Mouse (Mus musculus) heart, postnatal 0 days (tissue): Measurements from ENCODE around the gene Spns1. TPM values are rescaled to one million over a fixed set of nuclear protein-coding genes. Genes with fewer than 3 reads are reported as not detected.
"Not testable (repeated sequence)": the region's sequence is repeated elsewhere in the genome, so short reads cannot be mapped to it uniquely, and the experiment has no call there.

Experiments used
- ATAC-seq: fragments of 200-750 bp; cut with Nextera tagmentation; 2 replicates; pipeline ENCODE4 v1.8.0; 2017; ENCODE audit warnings: low read depth, moderate number of reproducible peaks, moderate library complexity; ENCODE audit not compliant: insufficient read depth
- DNase-seq: peaks from one replicate; pipeline ENCODE4 v3.0.0-alpha.2; 2016; ENCODE audit warnings: low spot score
- H3K27ac ChIP-seq: fragments of 300-500 bp; sonication (generic); 2 replicates; pipeline ENCODE4 v1.5.1; 2014; ENCODE audit warnings: low read depth, mild to moderate bottlenecking
- H3K27me3 ChIP-seq: fragments of 300-500 bp; sonication (generic); 2 replicates; pipeline ENCODE4 v1.6.1; 2014; ENCODE audit warnings: low read length, mixed read lengths; ENCODE audit not compliant: control insufficient read depth, insufficient read depth
- H3K36me3 ChIP-seq: fragments of 300-500 bp; sonication (generic); replicated peaks from 2 replicates; pipeline ENCODE4 v1.6.1; 2014; ENCODE audit warnings: low read length, mixed read lengths; ENCODE audit not compliant: control insufficient read depth, insufficient read depth
- H3K4me1 ChIP-seq: fragments of 300-500 bp; sonication (generic); 2 replicates; pipeline ENCODE4 v1.6.1; 2014; ENCODE audit warnings: antibody characterized with exemption; ENCODE audit not compliant: control insufficient read depth, insufficient read depth
- H3K4me2 ChIP-seq: fragments of 300-500 bp; sonication (generic); 2 replicates; pipeline ENCODE4 v1.6.1; 2014; ENCODE audit warnings: low read depth, mild to moderate bottlenecking, low read length, moderate library complexity
- H3K4me3 ChIP-seq: fragments of 300-500 bp; sonication (generic); 2 replicates; pipeline ENCODE4 v1.5.1; 2014; ENCODE audit warnings: low read depth, low read length
- H3K9ac ChIP-seq: fragments of 300-500 bp; sonication (generic); replicated peaks from 2 replicates; pipeline ENCODE4 v1.6.1; 2014; ENCODE audit warnings: low read depth, low read length, mixed read lengths
- H3K9me3 ChIP-seq: fragments of 300-500 bp; sonication (generic); replicated peaks from 2 replicates; pipeline ENCODE4 v1.6.1; 2016; ENCODE audit warnings: low read length; ENCODE audit not compliant: control insufficient read depth
- CTCF ChIP-seq: IDR thresholded peaks from 2 replicates; pipeline ENCODE4 v1.5.1; 2016; ENCODE audit warnings: antibody characterized with exemption, control low read depth, low read depth
- EP300 ChIP-seq: IDR thresholded peaks from 2 replicates; pipeline ENCODE4 v1.6.1; 2016; ENCODE audit warnings: antibody characterized with exemption, low read depth
- WGBS: fragments of 180-500 bp; shearing (Covaris S2); extraction: QIAGEN DNeasy Blood & Tissue Kit; methylation state at CpG from one replicate; pipeline ENCODE4 v1.1.7; 2014; 5-methylcytosine and 5-hydroxymethylcytosine counted together
- polyA plus RNA-seq: library from polyadenylated mRNA; unstranded; fragments of >200 nt; fragmentation: Nextera tagmentation; extraction: Ambion mirVana; gene quantifications from 2 replicates; pipeline ENCODE4 v1.2.1, GENCODE M21; 2015
- total RNA-seq: library from RNA; depleted of rRNA; stranded (reverse); fragments of >200 nt; gene quantifications from 2 replicates; pipeline ENCODE4 v1.2.3, GENCODE M21; 2014; ENCODE audit warnings: low replicate concordance

Spns1 gene
- total and polyA plus RNA-seq, 2 experiments from 2014 or later = 36.0 to 87.1 TPM

GRCm38 (mm10) chr7:126399548-126399947, 22.3 kb upstream of the Spns1 start:
- Histone ChIP-seq H3K4me2 (no peak overlapping the region), H3K36me3 (no peaks in the 10 kb centered on the region), H3K27ac (no peak overlapping the region), H3K27me3 (no peaks in the 10 kb centered on the region), H3K9ac (no peak overlapping the region), H3K4me3 (no peak overlapping the region), H3K9me3 (no peaks in the 10 kb centered on the region), H3K4me1 (0 out of 2 replicates have a peak, but pooled peaks cover 3% of the 10 kb centered on the region)
- TF ChIP-seq EP300 = no peak
- peak; percentile 91 for TF ChIP-seq CTCF
- DNase-seq (peak; percentile 66), ATAC-seq (no peak)
- WGBS = 10% methylated on average over 5 of the region's 5 CpGs

- no peak overlapping the region for H3K4me2 ChIP-seq
Observed at GRCm38 (mm10) chr7:126397822-126398221, 20.6 kb upstream of the Spns1 start.

GRCm38 (mm10) chr7:126397221-126397620, 20.0 kb upstream of the Spns1 start:
- no peak for ATAC-seq
- Histone ChIP-seq H3K36me3 (no peaks in the 10 kb centered on the region), H3K4me3 (no peak overlapping the region), H3K27ac (no peak overlapping the region), H3K9ac (no peak overlapping the region), H3K27me3 (no peaks in the 10 kb centered on the region), H3K4me2 (peak overlapping the region; percentile 22; the same call in 1 of the 2 replicates), H3K9me3 (no peaks in the 10 kb centered on the region), H3K4me1 (0 out of 2 replicates have a peak, but pooled peaks cover 3% of the 10 kb centered on the region)
- TF ChIP-seq EP300 (no peak), CTCF (no peak)
- WGBS = 28% methylated on average over 6 of the region's 6 CpGs
- DNase-seq = no peak

More at GRCm38 (mm10) chr7:126397822-126398221, 20.6 kb upstream of the Spns1 start:
- no peak for ATAC-seq
- H3K9ac ChIP-seq = no peak overlapping the region
- H3K4me3 ChIP-seq = no peak overlapping the region
- no peak for TF ChIP-seq EP300
- TF ChIP-seq CTCF = no peak
- no peaks in the 10 kb centered on the region for H3K36me3 ChIP-seq
- H3K27ac ChIP-seq = no peak overlapping the region
- H3K27me3 ChIP-seq = no peaks in the 10 kb centered on the region
- 87% methylated on average over 4 of the region's 4 CpGs for WGBS
- H3K4me1 ChIP-seq = 0 out of 2 replicates have a peak, but pooled peaks cover 3% of the 10 kb centered on the region
- H3K9me3 ChIP-seq = no peaks in the 10 kb centered on the region
- DNase-seq = no peak

GRCm38 (mm10) chr7:126396298-126397119, 19.3 kb upstream of the Spns1 start, which contains the start of gene Nfatc2ip:
Gene Nfatc2ip, minus strand, starts transcription at chr7:126396737.
- peak; percentile 100 for ATAC-seq
- Histone ChIP-seq H3K9me3 (no peaks in the 10 kb centered on the region), H3K9ac (peak within 1 kb of the TSS; percentile 68), H3K27me3 (no peaks in the 10 kb centered on the region), H3K4me1 (0 out of 2 replicates have a peak, but pooled peaks cover 3% of the 10 kb centered on the region), H3K4me3 (peak within 1 kb of the TSS; percentile 71), H3K36me3 (0 out of 2 replicates have a peak, but pooled peaks cover 4% of the 10 kb centered on the region), H3K4me2 (peak within 1 kb of the TSS; percentile 83), H3K27ac (peak within 1 kb of the TSS; percentile 46)
- peak; percentile 100 for DNase-seq
- under 1% methylated on average over 59 of the region's 59 CpGs for WGBS
- no peak for TF ChIP-seq CTCF
- TF ChIP-seq EP300 = no peak

- WGBS = 89% methylated on average over 7 of the region's 7 CpGs
- not testable (repeated sequence) for H3K27ac ChIP-seq, H3K9me3 ChIP-seq, H3K4me1 ChIP-seq, H3K9ac ChIP-seq, H3K4me2 ChIP-seq, ATAC-seq, H3K27me3 ChIP-seq, DNase-seq, H3K4me3 ChIP-seq
- H3K36me3 ChIP-seq = peaks cover 34% of the 10 kb centered on the region
Observed at GRCm38 (mm10) chr7:126392086-126392884, 15.0 kb upstream of the Spns1 start.
